Mouse (Mus musculus) heart, embryonic 11.5 days (tissue): ENCODE data around the gene Rarres1. TPM values are rescaled to one million over a fixed set of nuclear protein-coding genes. Genes with fewer than 3 reads are reported as not detected.

ENCODE experiments used
- ATAC-seq: fragments of 200-750 bp; cut with Nextera tagmentation; replicated peaks from 2 replicates; pipeline ENCODE4 v1.8.0; 2017; ENCODE audit warnings: moderate library complexity; ENCODE audit not compliant: insufficient number of reproducible peaks, low FRiP score, low TSS enrichment
- H3K27ac ChIP-seq: fragments of 300-500 bp; sonication (generic); 2 replicates; pipeline ENCODE4 v1.5.1; 2014; ENCODE audit warnings: mild to moderate bottlenecking, low read depth, low read length
- H3K27me3 ChIP-seq: fragments of 300-500 bp; sonication (generic); 2 replicates; pipeline ENCODE4 v1.6.1; 2014; ENCODE audit warnings: mild to moderate bottlenecking, low read length, mixed read lengths; ENCODE audit not compliant: control insufficient read depth, insufficient read depth
- H3K36me3 ChIP-seq: fragments of 300-500 bp; sonication (generic); 2 replicates; pipeline ENCODE4 v1.6.1; 2014; ENCODE audit warnings: mild to moderate bottlenecking, low read length, moderate library complexity, mixed read lengths; ENCODE audit not compliant: control insufficient read depth, insufficient read depth
- H3K4me1 ChIP-seq: fragments of 300-500 bp; sonication (generic); 2 replicates; pipeline ENCODE4 v1.6.1; 2014; ENCODE audit warnings: low read length; ENCODE audit not compliant: control insufficient read depth, insufficient read depth
- H3K4me2 ChIP-seq: fragments of 300-500 bp; sonication (generic); 2 replicates; pipeline ENCODE4 v1.6.1; 2014; ENCODE audit warnings: mild to moderate bottlenecking, moderate library complexity
- H3K4me3 ChIP-seq: fragments of 300-500 bp; sonication (generic); 2 replicates; pipeline ENCODE4 v1.5.1; 2014; ENCODE audit warnings: low read depth, low read length
- H3K9ac ChIP-seq: fragments of 300-500 bp; sonication (generic); 2 replicates; pipeline ENCODE4 v1.6.1; 2014; ENCODE audit warnings: mild to moderate bottlenecking, low read depth, low read length, moderate library complexity
- H3K9me3 ChIP-seq: fragments of 300-500 bp; sonication (generic); replicated peaks from 2 replicates; pipeline ENCODE4 v1.6.1; 2016; ENCODE audit warnings: low read length; ENCODE audit not compliant: control insufficient read depth
- WGBS: fragments of 180-500 bp; shearing (Covaris S2); extraction: QIAGEN DNeasy Blood & Tissue Kit; methylation state at CpG from one replicate; pipeline ENCODE4 v1.1.7; 2014; ENCODE audit not compliant: insufficient replicate concordance; 5-methylcytosine and 5-hydroxymethylcytosine counted together
- polyA plus RNA-seq: library from polyadenylated mRNA; unstranded; fragments of >200 nt; fragmentation: Nextera tagmentation; extraction: Ambion mirVana; gene quantifications from 2 replicates; pipeline ENCODE4 v1.2.1, GENCODE M21; 2014

Gene Rarres1
- polyA plus RNA-seq, 1 experiment from 2014 or later, result 0.89 TPM

GRCm38 (mm10) chr3:67503878-67504277 is 11.4 kb downstream of the Rarres1 start:
- WGBS, result 11% methylated on average over 3 of the region's 3 CpGs
- Histone ChIP-seq H3K36me3 (no peaks in the 10 kb centered on the region), H3K9me3 (peaks cover 3% of the 10 kb centered on the region; the same call in 1 of the 2 replicates), H3K27me3 (no peaks in the 10 kb centered on the region), H3K4me2 (no peak overlapping the region), H3K4me1 (no peaks in the 10 kb centered on the region), H3K9ac (no peak overlapping the region), H3K4me3 (no peak overlapping the region), H3K27ac (no peak overlapping the region)
- no peak for ATAC-seq

GRCm38 (mm10) chr3:67499406-67499791 is 15.9 kb downstream of the Rarres1 start:
- H3K4me3 ChIP-seq, result no peak overlapping the region
- no peaks in the 10 kb centered on the region for H3K4me1 ChIP-seq
- no peaks in the 10 kb centered on the region for H3K36me3 ChIP-seq
- no peaks in the 10 kb centered on the region for H3K27me3 ChIP-seq
- peaks cover 3% of the 10 kb centered on the region; the same call in 1 of the 2 replicates for H3K9me3 ChIP-seq
- no peak for ATAC-seq
- no peak overlapping the region for H3K27ac ChIP-seq
- H3K4me2 ChIP-seq, result no peak overlapping the region
- no peak overlapping the region for H3K9ac ChIP-seq
- WGBS, result 86% methylated on average over 4 of the region's 4 CpGs

GRCm38 (mm10) chr3:67498773-67499405 is 16.4 kb downstream of the Rarres1 start:
- WGBS, result 73% methylated on average over 8 of the region's 8 CpGs
- no peaks in the 10 kb centered on the region for H3K36me3 ChIP-seq
- H3K9me3 ChIP-seq, result peaks cover 3% of the 10 kb centered on the region; the same call in 1 of the 2 replicates
- no peaks in the 10 kb centered on the region for H3K4me1 ChIP-seq
- no peak overlapping the region for H3K4me2 ChIP-seq
- H3K9ac ChIP-seq, result no peak overlapping the region
- ATAC-seq, result no peak
- no peak overlapping the region for H3K27ac ChIP-seq
- H3K4me3 ChIP-seq, result no peak overlapping the region
- no peaks in the 10 kb centered on the region for H3K27me3 ChIP-seq

- H3K4me3 ChIP-seq, result no peak overlapping the region
- no peak overlapping the region for H3K4me2 ChIP-seq
- no peaks in the 10 kb centered on the region for H3K4me1 ChIP-seq
- WGBS, result 69% methylated on average over 2 of the region's 2 CpGs
- peaks cover 3% of the 10 kb centered on the region; the same call in 1 of the 2 replicates for H3K9me3 ChIP-seq
- ATAC-seq, result no peak
- H3K36me3 ChIP-seq, result no peaks in the 10 kb centered on the region
- no peak overlapping the region for H3K9ac ChIP-seq
- H3K27ac ChIP-seq, result no peak overlapping the region
- no peaks in the 10 kb centered on the region for H3K27me3 ChIP-seq
Observed at GRCm38 (mm10) chr3:67497998-67498397, 17.3 kb downstream of the Rarres1 start.

- no peaks in the 10 kb centered on the region for H3K4me1 ChIP-seq
- H3K36me3 ChIP-seq, result no peaks in the 10 kb centered on the region
- H3K4me3 ChIP-seq, result no peak overlapping the region
- H3K27me3 ChIP-seq, result no peaks in the 10 kb centered on the region
- H3K9me3 ChIP-seq, result peaks cover 3% of the 10 kb centered on the region; the same call in 1 of the 2 replicates
- no peak overlapping the region for H3K9ac ChIP-seq
- no peak overlapping the region for H3K4me2 ChIP-seq
- 87% methylated on average over 10 of the region's 10 CpGs for WGBS
- ATAC-seq, result no peak
- H3K27ac ChIP-seq, result no peak overlapping the region
Observed at GRCm38 (mm10) chr3:67496310-67496709, 19.0 kb downstream of the Rarres1 start.

GRCm38 (mm10) chr3:67493132-67493531 is 22.2 kb downstream of the Rarres1 start:
- H3K9me3 ChIP-seq, result no peaks in the 10 kb centered on the region
- no peaks in the 10 kb centered on the region for H3K36me3 ChIP-seq
- no peak overlapping the region for H3K4me3 ChIP-seq
- no peaks in the 10 kb centered on the region for H3K27me3 ChIP-seq
- WGBS, result 80% methylated on average over 8 of the region's 8 CpGs
- no peak for ATAC-seq
- peaks cover 2% of the 10 kb centered on the region; the same call in 1 of the 2 replicates for H3K4me1 ChIP-seq
- H3K4me2 ChIP-seq, result no peak overlapping the region
- no peak overlapping the region for H3K27ac ChIP-seq
- H3K9ac ChIP-seq, result no peak overlapping the region

GRCm38 (mm10) chr3:67492086-67492869 is 23.0 kb downstream of the Rarres1 start:
- 81% methylated on average over 8 of the region's 8 CpGs for WGBS
- H3K4me1 ChIP-seq, result peaks cover 2% of the 10 kb centered on the region; the same call in 1 of the 2 replicates
- no peak overlapping the region for H3K4me3 ChIP-seq
- no peaks in the 10 kb centered on the region for H3K9me3 ChIP-seq
- no peak overlapping the region for H3K4me2 ChIP-seq
- H3K9ac ChIP-seq, result no peak overlapping the region
- no peak for ATAC-seq
- no peak overlapping the region for H3K27ac ChIP-seq
- H3K36me3 ChIP-seq, result no peaks in the 10 kb centered on the region
- no peaks in the 10 kb centered on the region for H3K27me3 ChIP-seq

- 25% methylated on average over 4 of the region's 4 CpGs for WGBS
- Histone ChIP-seq H3K27me3 (no peaks in the 10 kb centered on the region), H3K9ac (no peak overlapping the region), H3K4me1 (peaks cover 2% of the 10 kb centered on the region; the same call in 1 of the 2 replicates), H3K9me3 (no peaks in the 10 kb centered on the region), H3K4me2 (no peak overlapping the region), H3K4me3 (no peak overlapping the region), H3K36me3 (no peaks in the 10 kb centered on the region), H3K27ac (no peak overlapping the region)
- no peak for ATAC-seq
Observed at GRCm38 (mm10) chr3:67490156-67490555, 25.2 kb downstream of the Rarres1 start.
